Mouse (Mus musculus) midbrain, embryonic 13.5 days (tissue): Measurements from ENCODE around the gene Cdkl2. TPM values are rescaled to one million over a fixed set of nuclear protein-coding genes. Genes with fewer than 3 reads are reported as not detected.
A peak's percentile ranks its signal among the peaks of the same experiment; 100 is the strongest.

ENCODE experiments used
- ATAC-seq: fragments of 200-750 bp; cut with Nextera tagmentation; 2 replicates; pipeline ENCODE4 v1.8.0; 2017; ENCODE audit warnings: mild to moderate bottlenecking, moderate TSS enrichment, moderate library complexity
- H3K27ac ChIP-seq: fragments of 300-500 bp; sonication (generic); 2 replicates; pipeline ENCODE4 v1.5.1; 2015; ENCODE audit warnings: inconsistent platforms, mild to moderate bottlenecking, moderate library complexity
- H3K27me3 ChIP-seq: fragments of 300-500 bp; sonication (generic); 2 replicates; pipeline ENCODE4 v1.6.1; 2015; ENCODE audit warnings: mild to moderate bottlenecking, inconsistent platforms
- H3K36me3 ChIP-seq: fragments of 300-500 bp; sonication (generic); 2 replicates; pipeline ENCODE4 v1.6.1; 2015; ENCODE audit warnings: mild to moderate bottlenecking, inconsistent platforms
- H3K4me1 ChIP-seq: fragments of 300-500 bp; sonication (generic); replicated peaks from 2 replicates; pipeline ENCODE4 v1.6.1; 2015; ENCODE audit warnings: inconsistent platforms
- H3K4me2 ChIP-seq: fragments of 300-500 bp; sonication (generic); replicated peaks from 2 replicates; pipeline ENCODE4 v1.6.1; 2015; ENCODE audit warnings: moderate library complexity, mild to moderate bottlenecking, inconsistent platforms
- H3K4me3 ChIP-seq: fragments of 300-500 bp; sonication (generic); replicated peaks from 2 replicates; pipeline ENCODE4 v1.5.1; 2015; ENCODE audit warnings: mild to moderate bottlenecking, inconsistent platforms
- H3K9ac ChIP-seq: fragments of 300-500 bp; sonication (generic); replicated peaks from 2 replicates; pipeline ENCODE4 v1.6.1; 2015; ENCODE audit warnings: mild to moderate bottlenecking, inconsistent platforms
- H3K9me3 ChIP-seq: fragments of 300-500 bp; sonication (generic); 2 replicates; pipeline ENCODE4 v1.6.1; 2016; ENCODE audit warnings: mild to moderate bottlenecking, inconsistent platforms
- WGBS: fragments of 180-500 bp; shearing (Covaris S2); methylation state at CpG from one replicate; pipeline ENCODE4 v1.1.7; 2015; 5-methylcytosine and 5-hydroxymethylcytosine counted together
- polyA plus RNA-seq: library from polyadenylated mRNA; unstranded; fragments of >200 nt; fragmentation: Nextera tagmentation; extraction: Ambion mirVana; gene quantifications from 2 replicates; pipeline ENCODE4 v1.2.1, GENCODE M21; 2015

Gene Cdkl2
- polyA plus RNA-seq, 1 experiment from 2014 or later, result 2.6 TPM

DNA sequence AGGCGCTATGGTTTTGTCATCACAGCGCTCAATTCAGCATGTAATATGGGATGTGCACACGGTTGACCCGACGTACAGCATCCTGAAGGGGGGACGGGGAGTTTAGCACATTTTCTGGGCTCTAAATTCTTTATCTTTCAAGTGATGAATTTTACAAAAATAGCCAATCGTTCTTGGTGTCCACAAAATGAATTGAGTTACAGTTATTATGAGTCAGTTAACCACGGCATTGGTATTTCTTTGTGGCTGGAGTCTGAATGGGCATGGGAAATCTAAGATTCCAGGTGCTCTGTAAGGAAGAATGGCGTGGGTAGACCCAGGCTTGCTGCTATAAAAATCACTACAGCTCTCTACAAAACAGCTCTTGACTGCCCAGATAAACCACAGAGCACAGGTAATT, 54.4 kb downstream of the Cdkl2 start:
- Histone ChIP-seq H3K9ac (no peak overlapping the region), H3K4me1 (no peaks in the 10 kb centered on the region), H3K4me3 (no peak overlapping the region), H3K9me3 (no peaks in the 10 kb centered on the region), H3K27ac (no peak overlapping the region), H3K4me2 (no peak overlapping the region), H3K27me3 (0 out of 2 replicates have a peak, but pooled peaks cover 3% of the 10 kb centered on the region), H3K36me3 (no peaks in the 10 kb centered on the region)
- no peak for ATAC-seq
- 77% methylated on average over 9 of the region's 9 CpGs for WGBS

DNA sequence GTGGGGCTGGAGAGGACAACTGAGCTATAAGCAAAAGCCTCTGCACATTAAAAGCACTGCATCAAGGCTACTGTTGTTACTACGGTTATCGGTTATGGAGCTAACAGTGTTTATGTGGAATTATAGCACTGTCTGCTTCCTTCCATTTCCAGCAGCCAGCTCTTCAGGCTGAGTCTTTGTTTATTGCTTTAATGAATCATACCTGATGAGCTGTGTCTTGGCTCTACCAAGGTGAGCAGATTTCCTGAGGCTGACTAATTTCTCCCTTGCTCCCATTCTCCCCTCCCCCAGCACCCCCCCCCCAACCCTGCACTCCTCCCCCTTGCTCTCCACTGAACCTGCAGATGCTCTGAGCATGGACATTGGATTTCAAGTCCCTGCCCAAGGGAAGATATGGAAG, 55.9 kb downstream of the Cdkl2 start:
- Histone ChIP-seq H3K4me2 (no peak overlapping the region), H3K9me3 (no peaks in the 10 kb centered on the region), H3K27me3 (0 out of 2 replicates have a peak, but pooled peaks cover 3% of the 10 kb centered on the region), H3K36me3 (no peaks in the 10 kb centered on the region), H3K4me3 (no peak overlapping the region), H3K27ac (no peak overlapping the region), H3K4me1 (no peaks in the 10 kb centered on the region), H3K9ac (no peak overlapping the region)
- no peak for ATAC-seq
- 96% methylated on average over 2 of the region's 2 CpGs for WGBS

DNA sequence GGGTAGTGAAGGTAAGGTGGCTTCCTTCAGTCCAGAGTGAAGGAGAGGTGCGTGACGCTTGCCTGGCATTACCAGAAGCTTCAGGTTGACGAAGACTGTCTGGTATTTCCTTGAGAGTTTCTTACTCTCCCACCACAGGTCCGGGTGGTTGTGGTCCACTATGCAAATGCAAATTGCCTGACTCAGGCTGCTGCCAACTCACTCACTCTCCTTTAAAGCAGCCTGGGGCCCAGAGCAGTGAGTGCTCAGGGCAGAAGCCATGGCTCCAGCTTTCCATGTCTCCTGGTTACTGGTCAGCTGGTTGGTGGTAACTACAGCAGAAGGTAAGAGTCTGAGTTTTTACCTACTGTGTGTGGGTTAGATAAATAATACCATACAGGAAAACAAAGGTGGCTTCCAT, 56.4 kb downstream of the Cdkl2 start, which contains the start of gene Odaph:
Gene Odaph (plus strand): TSS at position 240 of the 400 bp plus-strand sequence.
- Histone ChIP-seq H3K27ac (no peak within 1 kb of the TSS), H3K4me3 (no peak within 1 kb of the TSS), H3K9ac (no peak within 1 kb of the TSS), H3K9me3 (no peaks in the 10 kb centered on the region), H3K36me3 (no peaks in the 10 kb centered on the region), H3K4me2 (no peak within 1 kb of the TSS), H3K4me1 (no peaks in the 10 kb centered on the region), H3K27me3 (0 out of 2 replicates have a peak, but pooled peaks cover 3% of the 10 kb centered on the region)
- ATAC-seq, result no peak
- WGBS, result 70% methylated on average over 4 of the region's 4 CpGs

DNA sequence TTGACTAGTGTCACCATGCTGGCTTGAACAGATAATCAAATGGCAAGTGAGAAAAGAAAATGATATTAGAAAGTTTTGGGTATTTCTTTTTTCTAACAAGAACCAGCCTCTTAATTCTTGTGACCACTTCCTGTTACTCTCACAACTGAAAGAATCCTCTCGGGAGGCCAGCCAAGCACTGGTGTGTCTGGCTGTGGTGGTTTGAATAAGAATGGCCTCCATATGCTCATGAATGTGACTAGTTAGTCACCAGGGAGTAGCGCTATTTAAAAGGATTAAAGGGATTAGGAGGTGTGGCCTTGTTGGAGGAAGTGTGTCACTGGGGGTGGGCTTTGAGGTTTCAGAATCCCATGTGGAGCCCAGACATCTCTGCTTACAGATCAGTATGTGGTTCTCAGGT, 58.0 kb downstream of the Cdkl2 start:
- Histone ChIP-seq H3K27me3 (0 out of 2 replicates have a peak, but pooled peaks cover 3% of the 10 kb centered on the region), H3K4me1 (no peaks in the 10 kb centered on the region), H3K27ac (no peak overlapping the region), H3K9me3 (no peaks in the 10 kb centered on the region), H3K36me3 (no peaks in the 10 kb centered on the region), H3K4me2 (no peak overlapping the region), H3K4me3 (no peak overlapping the region), H3K9ac (no peak overlapping the region)
- 21% methylated on average over 2 of the region's 2 CpGs for WGBS
- no peak for ATAC-seq

DNA sequence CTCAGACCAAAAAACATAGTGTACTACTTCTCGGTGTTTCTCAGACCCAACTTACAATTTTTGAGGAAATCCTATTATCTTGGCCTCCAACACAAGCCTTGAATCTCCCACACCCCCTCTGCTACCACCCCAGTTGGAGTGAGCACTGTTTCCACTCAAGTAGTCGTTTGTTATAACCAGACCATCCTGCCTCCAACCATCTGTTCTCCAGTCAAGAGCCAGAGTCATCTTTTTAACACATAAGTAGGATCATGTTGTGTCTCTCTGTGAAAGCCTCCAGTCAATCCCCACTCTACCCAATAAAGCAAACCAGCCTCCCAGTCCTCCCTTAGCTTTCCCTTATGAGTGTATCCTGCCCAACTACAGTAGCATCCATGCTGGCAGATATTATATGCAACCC, 60.2 kb downstream of the Cdkl2 start:
- 0 out of 2 replicates have a peak, but pooled peaks cover 3% of the 10 kb centered on the region for H3K27me3 ChIP-seq
- H3K4me1 ChIP-seq, result no peaks in the 10 kb centered on the region
- H3K4me3 ChIP-seq, result no peak overlapping the region
- no peak overlapping the region for H3K27ac ChIP-seq
- no peak overlapping the region for H3K9ac ChIP-seq
- no peak for ATAC-seq
- WGBS, result 65% methylated on average over 2 of the region's 2 CpGs
- H3K36me3 ChIP-seq, result no peaks in the 10 kb centered on the region
- no peak overlapping the region for H3K4me2 ChIP-seq
- H3K9me3 ChIP-seq, result no peaks in the 10 kb centered on the region

DNA sequence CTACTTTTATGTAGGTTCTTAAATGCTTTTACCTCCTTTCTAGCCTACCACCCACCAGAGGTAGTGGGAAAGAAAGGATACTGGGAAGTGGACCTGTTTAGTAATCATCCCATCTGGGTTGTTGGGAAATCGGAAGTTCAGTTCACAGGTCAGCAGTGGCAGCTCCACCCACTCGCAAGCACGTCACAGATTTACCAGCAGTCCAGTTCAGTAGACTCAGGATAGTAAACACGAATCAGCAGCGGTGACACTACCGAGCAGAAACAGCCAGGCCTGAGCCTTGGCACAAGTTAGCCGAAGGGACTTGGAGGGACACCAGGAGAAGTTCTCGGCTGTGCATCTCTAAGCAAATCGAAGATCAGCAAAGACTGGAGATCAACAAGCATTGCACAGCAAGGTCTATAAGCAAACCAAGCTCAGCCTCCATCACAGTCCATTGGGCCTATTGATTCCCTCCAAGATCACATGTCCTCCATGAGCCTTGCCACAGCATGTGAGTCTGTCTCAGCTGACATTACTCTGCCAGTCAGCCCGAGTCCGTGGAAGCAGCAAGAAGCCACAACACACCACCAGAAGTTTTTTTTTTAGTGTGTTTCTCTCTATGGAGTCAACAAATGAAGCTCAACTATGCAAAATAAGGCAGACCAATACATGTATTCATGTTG, 62.4 kb downstream of the Cdkl2 start:
- WGBS, result 91% methylated on average over 11 of the region's 11 CpGs

DNA sequence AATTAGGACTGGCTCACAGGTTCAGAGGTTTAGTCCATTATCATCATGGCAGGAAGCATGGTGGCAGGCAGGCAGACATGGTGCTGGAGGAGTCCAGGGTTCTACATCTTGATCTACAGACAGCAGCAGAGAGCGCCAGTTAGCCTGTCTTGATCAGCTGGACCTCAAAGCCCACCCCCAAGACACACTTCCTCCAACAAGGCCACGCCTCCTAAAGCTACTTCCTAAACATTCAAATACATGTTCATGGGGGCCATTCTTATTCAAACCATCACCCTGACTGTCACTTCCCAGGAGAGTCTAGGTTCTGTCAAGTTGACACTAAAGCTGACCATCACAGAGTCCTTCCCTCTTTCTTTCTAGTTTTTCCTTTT, 66.3 kb downstream of the Cdkl2 start:
- no peaks in the 10 kb centered on the region for H3K36me3 ChIP-seq
- H3K4me1 ChIP-seq, result no peaks in the 10 kb centered on the region
- H3K4me3 ChIP-seq, result no peak overlapping the region
- no peak overlapping the region for H3K27ac ChIP-seq
- no peak overlapping the region for H3K4me2 ChIP-seq
- H3K27me3 ChIP-seq, result no peaks in the 10 kb centered on the region
- ATAC-seq, result no peak
- WGBS, result 77% methylated on average over 2 of the region's 2 CpGs
- H3K9ac ChIP-seq, result no peak overlapping the region
- no peaks in the 10 kb centered on the region for H3K9me3 ChIP-seq

More for the DNA sequence above, 62.4 kb downstream of the Cdkl2 start:
- no peak overlapping the region for H3K4me3 ChIP-seq
- no peaks in the 10 kb centered on the region for H3K36me3 ChIP-seq
- no peak overlapping the region for H3K9ac ChIP-seq
- no peaks in the 10 kb centered on the region for H3K4me1 ChIP-seq
- no peaks in the 10 kb centered on the region for H3K9me3 ChIP-seq
- H3K27me3 ChIP-seq, result no peaks in the 10 kb centered on the region
- no peak overlapping the region for H3K4me2 ChIP-seq
- no peak overlapping the region for H3K27ac ChIP-seq
- ATAC-seq, result no peak

DNA sequence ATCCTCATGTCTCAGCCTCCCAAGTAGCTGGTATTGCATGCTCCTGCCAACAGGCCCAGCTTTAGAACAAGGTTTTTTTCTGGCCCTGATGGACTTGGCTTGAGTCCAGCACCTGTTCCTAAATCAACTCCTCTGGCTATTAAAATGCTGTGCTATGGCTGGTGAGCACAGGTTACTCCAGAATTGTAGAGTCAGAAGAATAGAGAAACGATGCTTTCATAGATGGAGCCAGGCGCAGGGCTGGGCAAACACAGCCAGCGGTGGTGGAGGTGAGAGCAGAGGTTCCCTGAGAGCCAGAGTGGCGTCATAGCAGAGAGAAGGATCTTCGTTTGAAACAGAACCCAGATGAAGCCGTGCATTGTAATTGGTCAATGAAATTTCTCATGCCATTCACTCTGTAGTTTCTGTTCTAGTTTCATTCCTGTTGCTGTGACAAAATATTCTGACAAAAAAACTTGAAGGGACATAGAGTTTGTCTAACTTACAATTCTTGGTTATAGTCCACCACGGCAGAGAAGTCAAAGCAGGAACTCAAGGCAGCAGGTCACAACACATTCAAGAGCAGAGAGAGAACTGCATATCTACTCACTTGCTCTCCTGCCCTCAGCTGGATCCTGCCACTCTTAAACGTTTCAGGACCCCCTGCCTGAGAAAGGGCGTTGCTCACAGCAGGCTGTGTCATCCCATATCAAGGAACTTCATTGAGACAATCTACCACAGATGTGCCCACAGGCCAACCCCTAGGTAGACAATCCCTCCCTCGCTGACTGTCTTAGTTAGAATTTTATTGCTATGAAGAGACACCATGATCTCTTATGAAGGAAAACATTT, 66.9 kb downstream of the Cdkl2 start:
- WGBS, result 76% methylated on average over 10 of the region's 10 CpGs
- ATAC-seq, result no peak

DNA sequence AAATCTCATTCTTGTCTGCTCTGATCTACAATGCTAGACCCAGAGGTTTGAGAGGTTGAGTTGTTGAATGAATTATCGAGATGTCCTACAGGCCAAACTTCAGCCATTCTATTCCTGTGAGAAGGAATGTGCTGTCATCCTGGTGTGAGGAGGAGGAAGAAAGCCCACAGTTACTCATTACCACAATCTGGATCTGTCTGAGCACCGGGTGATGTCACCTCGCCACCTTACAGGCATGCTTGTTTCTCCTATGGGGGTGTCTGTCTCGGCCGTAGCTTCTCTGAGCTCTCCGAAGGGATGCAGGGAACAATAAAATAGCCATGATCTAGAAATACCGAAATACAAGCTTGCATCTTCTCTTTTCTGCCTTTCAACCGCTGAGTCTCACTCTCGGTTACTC, 67.9 kb downstream of the Cdkl2 start:
- Histone ChIP-seq H3K4me3 (no peak overlapping the region), H3K9ac (no peak overlapping the region), H3K27me3 (no peaks in the 10 kb centered on the region), H3K4me1 (no peaks in the 10 kb centered on the region), H3K9me3 (no peaks in the 10 kb centered on the region), H3K27ac (no peak overlapping the region), H3K36me3 (no peaks in the 10 kb centered on the region), H3K4me2 (no peak overlapping the region)
- WGBS, result 93% methylated on average over 9 of the region's 9 CpGs
- no peak for ATAC-seq

More for the DNA sequence above, 66.9 kb downstream of the Cdkl2 start:
- Histone ChIP-seq H3K27me3 (no peaks in the 10 kb centered on the region), H3K36me3 (no peaks in the 10 kb centered on the region), H3K27ac (no peak overlapping the region), H3K4me3 (no peak overlapping the region), H3K9me3 (no peaks in the 10 kb centered on the region), H3K9ac (no peak overlapping the region), H3K4me1 (no peaks in the 10 kb centered on the region), H3K4me2 (no peak overlapping the region)

DNA sequence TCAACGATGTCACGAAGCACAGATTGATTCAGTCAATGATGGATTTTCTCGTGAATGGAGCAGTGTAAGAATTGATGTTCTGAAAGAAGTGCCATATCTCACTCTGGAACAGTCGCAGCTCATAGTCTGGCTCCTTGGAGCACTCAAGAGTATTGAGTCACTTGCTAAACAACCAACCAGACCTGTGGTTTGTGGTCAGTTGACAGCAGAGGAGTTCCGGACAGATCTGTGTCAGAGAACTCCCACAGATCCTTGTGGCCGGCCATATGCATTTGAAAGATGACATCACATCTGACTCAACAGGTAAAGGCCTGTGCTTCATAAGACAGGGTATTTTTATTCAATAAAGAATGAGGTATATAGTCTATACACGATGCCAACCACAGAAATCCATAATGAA, 69.7 kb downstream of the Cdkl2 start:
- no peak for ATAC-seq
- WGBS, result 93% methylated on average over 7 of the region's 7 CpGs
- H3K4me2 ChIP-seq, result no peak overlapping the region
- H3K9me3 ChIP-seq, result no peaks in the 10 kb centered on the region
- no peaks in the 10 kb centered on the region; the same call in none of the 2 replicates for H3K36me3 ChIP-seq
- H3K4me3 ChIP-seq, result no peak overlapping the region
- no peak overlapping the region for H3K27ac ChIP-seq
- no peaks in the 10 kb centered on the region for H3K27me3 ChIP-seq
- H3K4me1 ChIP-seq, result no peaks in the 10 kb centered on the region
- H3K9ac ChIP-seq, result no peak overlapping the region

DNA sequence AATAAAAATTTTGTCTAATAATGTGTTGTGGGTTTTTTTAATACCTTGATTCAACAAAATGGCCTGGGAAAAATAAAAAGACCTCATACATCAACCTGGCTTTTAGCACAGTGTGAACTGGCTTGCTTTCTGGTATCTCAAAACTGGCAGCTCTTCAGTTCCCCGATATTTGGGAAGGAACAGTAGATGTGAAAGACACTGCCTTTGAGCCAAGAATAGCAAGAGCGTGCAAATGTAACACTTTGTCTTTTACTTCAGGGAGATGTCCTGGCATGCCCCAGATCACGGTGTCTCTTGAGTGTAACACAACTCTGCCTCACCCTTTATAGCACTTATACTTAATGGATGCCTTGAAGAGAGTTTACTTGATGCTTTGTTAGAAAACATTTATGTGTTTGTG, 71.6 kb downstream of the Cdkl2 start:
- H3K9ac ChIP-seq, result no peak overlapping the region
- no peak overlapping the region for H3K27ac ChIP-seq
- H3K4me2 ChIP-seq, result no peak overlapping the region
- H3K4me3 ChIP-seq, result no peak overlapping the region
- H3K4me1 ChIP-seq, result no peaks in the 10 kb centered on the region
- no peak for ATAC-seq
- no peaks in the 10 kb centered on the region for H3K27me3 ChIP-seq
- WGBS, result 95% methylated on average over 3 of the region's 3 CpGs
- no peaks in the 10 kb centered on the region for H3K9me3 ChIP-seq
- H3K36me3 ChIP-seq, result no peaks in the 10 kb centered on the region; the same call in none of the 2 replicates

DNA sequence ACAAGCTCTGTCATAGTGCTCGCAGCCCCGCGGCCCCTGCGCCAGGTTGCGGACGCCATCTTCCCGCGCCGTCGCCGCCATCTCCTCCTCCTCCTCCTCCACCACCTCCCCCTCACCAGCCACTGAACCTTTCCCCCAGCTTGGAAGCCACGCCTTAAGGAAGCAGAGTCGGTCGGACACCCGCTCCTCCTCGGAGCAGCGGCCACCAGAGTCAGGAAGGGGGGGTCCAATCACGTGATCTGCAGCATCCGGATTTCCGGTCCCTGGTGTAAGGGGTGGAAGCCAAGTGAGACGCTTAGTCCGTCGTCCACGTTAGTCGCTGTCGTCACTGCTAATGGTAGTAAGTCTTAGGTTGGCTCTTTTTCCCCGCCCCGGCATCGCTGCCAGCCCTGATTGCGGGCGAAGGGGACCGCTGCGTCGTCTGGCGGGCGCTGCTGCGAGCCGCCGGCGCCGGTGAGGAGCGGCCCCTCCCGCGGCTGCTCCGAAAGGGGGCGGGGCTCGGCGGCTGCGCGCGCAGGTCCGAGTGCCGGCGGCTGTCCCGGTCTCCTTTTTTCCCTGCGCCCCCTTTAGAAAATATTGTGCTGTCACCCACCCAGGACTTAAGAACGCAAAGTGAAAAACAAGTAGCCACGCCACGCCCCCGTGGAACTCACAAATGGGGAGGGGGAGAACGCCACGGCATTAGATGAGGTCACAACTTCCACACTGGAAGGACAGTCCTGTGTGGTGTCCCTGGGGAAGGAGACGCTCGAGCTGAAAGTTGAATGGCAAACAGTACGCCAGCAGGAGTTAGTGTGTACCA, 80.8 kb downstream of the Cdkl2 start, which contains the start of gene Rchy1:
Gene Rchy1 (minus strand): TSS at position 430 of the 802 bp plus-strand sequence.
- H3K36me3 ChIP-seq, result 0 out of 2 replicates have a peak, but pooled peaks cover under 1% of the 10 kb centered on the region
- H3K27ac ChIP-seq, result peak within 1 kb of the TSS; percentile 98
- H3K4me3 ChIP-seq, result peak within 1 kb of the TSS; percentile 78
- H3K9ac ChIP-seq, result peak within 1 kb of the TSS; percentile 85
- peaks cover 34% of the 10 kb centered on the region for H3K4me1 ChIP-seq
- ATAC-seq, result peak; percentile 98
- H3K27me3 ChIP-seq, result no peaks in the 10 kb centered on the region
- under 1% methylated on average over 65 of the region's 65 CpGs for WGBS
- no peaks in the 10 kb centered on the region for H3K9me3 ChIP-seq
- H3K4me2 ChIP-seq, result peak within 1 kb of the TSS; percentile 72
